Mouse (Mus musculus) layer of hippocampus, adult 8-10 months (tissue): ENCODE results near the gene Vps37c. TPM values are rescaled to one million over a fixed set of nuclear protein-coding genes. Genes with fewer than 3 reads are reported as not detected.

Experiments
- DNase-seq, 2 experiments: peaks; one replicate each; pipeline ENCODE4 v3.0.0; 2022; ENCODE audit warnings: low spot score in 2 of 2
- total RNA-seq, 4 experiments: library from RNA; stranded (reverse); gene quantifications; 2 replicates each; pipeline ENCODE4 v1.2.4; 2022

Gene Vps37c
- total RNA-seq, 4 experiments from 2014 or later, result 18.0 to 22.6 (median 20.7) TPM

DNA sequence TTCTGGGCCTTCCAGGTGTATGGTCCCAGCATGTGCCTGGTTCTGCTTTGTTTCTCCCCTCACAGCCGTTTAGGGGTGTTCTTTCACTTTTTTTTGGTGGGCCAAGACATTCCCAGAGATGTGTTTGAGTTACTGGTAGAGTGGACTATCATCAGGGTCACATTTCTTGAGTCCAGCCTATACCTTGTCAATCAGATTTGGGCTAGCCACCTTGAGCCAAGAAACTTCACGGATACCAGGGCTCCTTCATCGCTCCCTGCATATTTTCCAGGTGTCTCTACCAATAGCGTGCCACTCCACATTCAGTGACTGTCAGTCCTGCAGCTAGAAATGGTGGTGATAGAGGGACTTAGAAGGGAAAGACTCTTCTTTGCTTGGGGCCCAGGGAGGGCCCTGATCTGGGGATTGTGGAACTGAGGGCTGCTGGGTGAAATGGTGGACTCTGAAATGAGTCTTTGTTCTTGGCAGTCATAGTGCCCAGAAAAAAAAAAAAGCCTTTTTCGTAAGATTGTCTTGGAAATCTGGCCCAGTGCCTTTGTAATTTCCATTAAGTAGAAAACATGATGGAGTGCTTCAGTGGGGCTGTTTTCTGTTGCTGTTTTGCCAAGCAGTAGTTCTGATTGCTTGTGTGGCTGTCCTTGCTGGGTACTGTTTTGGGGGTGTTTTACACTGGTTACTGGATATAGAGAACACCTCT, 1.1 kb downstream of the Vps37c start:
- DNase-seq, result no peak

DNA sequence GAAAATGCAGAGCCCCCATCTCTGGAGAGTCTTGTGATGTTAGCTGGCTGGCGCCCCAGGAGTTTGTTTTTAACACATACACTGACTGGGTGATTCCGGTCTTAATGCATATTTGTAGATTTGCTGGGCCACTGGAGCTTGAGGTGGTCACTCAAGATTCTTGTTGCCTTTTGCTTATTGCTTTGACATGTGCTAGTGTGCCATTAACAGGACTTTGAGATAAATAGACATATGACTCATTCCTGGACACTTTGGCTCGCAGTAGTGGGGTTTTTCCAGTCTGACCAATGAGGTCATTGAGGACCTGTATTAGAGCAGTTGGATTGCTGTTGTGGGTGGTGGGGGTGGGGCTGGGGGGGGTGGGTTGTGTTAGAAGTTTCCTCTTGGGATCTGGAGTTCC, 1.8 kb downstream of the Vps37c start:
- DNase-seq, result no peak

- no peak for DNase-seq
Measured at GRCm38 (mm10) chr19:10691121-10691520, 2.6 kb downstream of the Vps37c start.

GRCm38 (mm10) chr19:10691660-10692059, 3.1 kb downstream of the Vps37c start:
- DNase-seq, result no peak

- no peak for DNase-seq
Measured at GRCm38 (mm10) chr19:10692361-10692760, 3.8 kb downstream of the Vps37c start.

GRCm38 (mm10) chr19:10693926-10694682, 5.6 kb downstream of the Vps37c start:
- no peak for DNase-seq

DNA sequence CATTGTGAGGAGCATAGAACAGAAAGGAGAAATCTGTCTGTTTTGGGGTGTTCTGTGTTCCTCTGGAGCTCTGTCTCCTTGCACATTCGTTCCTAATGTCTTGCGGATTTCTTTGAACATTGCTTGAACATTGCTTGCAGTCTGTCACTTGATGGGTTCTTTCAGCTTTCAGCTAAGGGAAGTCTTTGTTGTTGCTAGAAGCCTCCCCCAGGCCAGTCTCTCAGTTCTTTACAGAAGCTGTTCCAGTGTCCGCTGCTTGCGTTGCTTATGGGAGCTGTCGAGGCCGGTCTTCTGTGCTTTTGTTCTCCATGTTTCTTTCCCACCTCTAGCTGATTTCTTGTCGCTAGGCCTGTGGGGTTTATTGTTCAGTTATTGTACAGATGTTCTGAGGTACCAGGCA, 7.3 kb downstream of the Vps37c start:
- DNase-seq, result no peak

GRCm38 (mm10) chr19:10698131-10698991, 9.8 kb downstream of the Vps37c start:
- DNase-seq, result no peak

GRCm38 (mm10) chr19:10699851-10700250, 11.3 kb downstream of the Vps37c start:
- no peak for DNase-seq

DNA sequence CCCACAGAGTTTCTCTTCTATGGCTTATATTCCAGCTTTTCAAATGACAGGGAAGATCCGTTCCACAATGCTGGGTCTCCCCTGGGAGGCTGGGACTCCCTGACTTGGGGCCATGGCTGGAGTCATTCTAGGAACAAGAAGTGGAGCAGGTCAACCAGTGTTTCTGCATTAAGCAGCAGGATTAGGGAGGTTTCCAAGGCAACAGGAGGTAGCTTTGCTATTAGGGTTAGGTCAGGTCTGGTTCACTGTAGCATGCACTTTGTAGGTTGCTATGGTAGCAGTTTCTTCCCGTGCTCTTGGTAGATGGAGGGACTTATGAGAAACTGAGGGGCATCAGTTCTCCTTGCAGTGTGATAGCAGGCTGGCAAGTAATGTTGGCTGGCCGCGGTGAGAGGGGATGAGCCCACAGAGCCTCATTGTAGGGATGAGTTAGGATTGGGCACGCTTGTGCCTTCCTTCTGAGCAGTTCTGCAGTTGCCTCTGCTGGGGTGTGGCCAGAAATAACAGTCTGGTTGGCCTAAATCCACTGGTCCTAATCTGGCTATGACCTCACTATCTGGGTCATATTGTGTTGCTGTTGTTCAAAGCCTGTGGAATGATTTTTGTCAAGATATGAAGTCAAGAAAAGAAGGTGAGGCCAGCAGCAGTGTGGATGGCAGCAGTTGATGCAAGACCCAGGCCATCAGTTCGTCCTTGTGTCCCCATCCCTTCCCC, 12.6 kb downstream of the Vps37c start:
- no peak for DNase-seq

GRCm38 (mm10) chr19:10702125-10702524, 13.6 kb downstream of the Vps37c start:
- DNase-seq, result no peak

DNA sequence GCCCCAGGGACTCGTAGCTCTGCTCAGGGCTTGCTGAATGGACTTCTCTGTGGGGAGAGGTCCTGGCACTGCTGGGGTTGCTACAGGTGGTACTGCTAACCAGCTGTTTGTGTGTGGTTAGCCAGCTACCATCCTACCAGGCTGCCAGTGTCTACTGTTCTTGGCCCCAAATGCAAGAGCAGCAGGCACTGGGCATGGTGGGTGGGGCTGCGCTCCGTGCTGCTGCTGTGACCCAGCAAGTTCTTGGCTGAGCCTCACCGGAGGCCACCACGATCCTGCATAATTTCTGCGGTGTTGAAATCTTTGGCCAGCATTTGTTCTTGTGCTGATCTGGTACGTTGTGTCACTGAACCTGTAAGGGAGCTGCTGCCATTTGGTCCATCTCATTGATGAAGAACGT, 14.9 kb downstream of the Vps37c start:
- no peak for DNase-seq

DNA sequence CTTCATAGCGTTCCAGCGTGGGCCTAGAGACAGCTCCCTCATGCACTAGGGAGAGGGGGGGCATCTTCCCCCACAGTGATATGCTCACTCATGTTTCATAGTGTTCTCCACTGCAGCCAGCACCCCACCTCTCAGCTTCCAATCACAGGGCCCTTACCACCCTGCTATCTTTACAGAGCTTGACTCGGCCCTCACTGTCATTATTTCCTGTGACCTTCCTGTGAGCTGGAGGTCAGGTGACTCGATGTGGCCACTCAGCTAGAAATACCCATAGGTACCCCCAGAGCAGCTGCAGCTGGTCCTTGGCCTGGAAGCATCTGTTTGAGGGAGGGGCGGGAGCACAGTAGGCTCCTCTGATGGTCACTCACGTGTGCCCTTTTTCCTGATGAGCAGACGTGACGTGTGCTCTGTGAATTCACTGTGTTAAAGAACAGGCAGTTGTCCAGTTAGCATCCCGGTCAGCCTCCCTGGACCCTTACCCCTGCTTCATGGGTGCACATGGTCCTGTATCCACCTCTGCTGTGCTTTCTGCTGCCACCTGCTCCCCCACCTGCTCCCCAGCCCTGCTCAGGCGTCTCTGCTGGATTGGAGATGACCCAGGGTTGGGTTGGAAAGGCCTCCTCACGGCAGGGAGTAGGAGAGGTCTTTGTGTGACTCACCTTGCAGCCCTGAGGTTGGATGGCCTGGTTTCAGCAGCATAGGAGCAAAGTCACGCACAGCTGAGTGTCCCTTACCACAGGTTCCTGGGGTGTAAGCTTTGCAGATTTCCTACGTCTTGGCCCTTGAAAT, 18.7 kb downstream of the Vps37c start:
- DNase-seq, result no peak

- DNase-seq, result no peak
Measured at GRCm38 (mm10) chr19:10707881-10708280, 19.3 kb downstream of the Vps37c start.

DNA sequence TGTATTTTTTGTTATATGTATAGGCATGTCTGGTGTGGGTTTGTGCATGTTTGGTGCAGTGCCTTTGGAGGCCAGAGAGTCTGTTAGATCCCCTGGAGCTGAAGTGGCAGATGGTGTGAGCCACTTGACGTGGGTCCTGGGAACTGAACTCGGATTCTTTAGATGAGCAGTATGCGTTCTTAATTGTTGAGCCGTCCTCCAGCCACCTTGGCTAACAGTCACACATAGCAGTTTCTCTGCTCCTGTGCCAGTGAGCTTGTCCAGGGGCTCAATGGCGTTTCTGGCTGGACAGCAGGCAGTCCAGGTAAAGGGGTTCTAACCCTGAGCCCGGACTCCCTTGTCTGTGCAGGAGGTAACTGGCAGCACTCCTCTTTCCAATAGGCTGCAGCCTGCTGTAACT, 20.4 kb downstream of the Vps37c start:
- no peak for DNase-seq

DNA sequence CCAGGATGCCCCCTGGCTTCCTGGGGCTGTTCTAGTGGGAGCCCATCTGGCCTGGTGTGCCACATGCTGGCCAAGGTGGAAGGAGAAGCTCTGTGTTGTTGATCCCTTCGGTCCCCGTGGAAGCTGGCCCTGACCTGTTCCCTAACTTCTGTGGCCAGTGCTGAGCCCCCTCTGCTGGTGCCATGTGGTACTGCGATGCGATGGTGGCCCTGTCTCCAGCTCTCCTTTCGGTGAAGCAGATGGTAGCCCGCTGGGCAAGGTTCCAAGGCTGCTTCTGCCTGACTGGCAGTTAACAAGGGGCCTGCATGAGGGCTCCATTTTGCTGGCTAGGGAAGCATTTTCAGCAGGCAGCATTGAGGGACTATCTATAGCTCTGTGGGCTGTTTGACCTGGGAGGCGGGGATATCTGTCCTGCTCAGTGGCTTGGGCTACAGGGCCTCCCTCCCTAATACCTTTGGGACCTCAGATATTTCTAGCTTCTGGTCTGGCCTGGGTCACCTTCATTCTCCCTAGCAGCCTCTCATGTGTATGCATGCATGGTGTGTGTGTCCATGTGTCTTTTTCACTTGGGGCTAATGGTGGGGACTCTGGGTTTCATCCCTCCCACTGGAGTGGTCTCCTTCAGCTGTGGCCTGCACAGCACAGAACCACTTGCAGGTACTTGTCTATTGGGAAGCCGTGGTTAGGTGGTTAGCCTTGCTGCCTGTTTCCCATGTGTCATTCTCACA, 21.0 kb downstream of the Vps37c start:
- peak; percentile 96 to 100 for DNase-seq

GRCm38 (mm10) chr19:10710088-10710511, 21.6 kb downstream of the Vps37c start:
- DNase-seq, result peak; percentile 63 to 81

DNA sequence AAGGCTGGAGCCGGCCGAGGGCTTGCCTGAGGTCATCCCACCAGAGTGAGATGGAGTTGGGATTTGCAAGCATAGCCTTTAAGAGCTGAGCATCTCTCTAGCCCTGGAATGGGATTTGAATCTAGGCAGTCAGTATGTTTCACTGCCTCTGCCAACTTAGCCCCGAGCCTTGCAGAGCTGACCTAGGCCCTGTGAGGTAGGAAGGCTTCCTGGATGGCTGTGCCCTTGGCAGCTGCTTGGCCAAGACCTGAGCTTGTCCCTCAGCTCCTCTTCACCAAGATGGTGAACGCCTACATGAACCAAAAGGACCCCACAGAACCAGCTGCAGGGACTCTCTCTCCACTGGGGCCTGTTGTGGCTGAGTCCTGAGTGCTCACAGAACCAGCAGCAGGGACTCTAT, 22.2 kb downstream of the Vps37c start:
- no peak for DNase-seq

DNA sequence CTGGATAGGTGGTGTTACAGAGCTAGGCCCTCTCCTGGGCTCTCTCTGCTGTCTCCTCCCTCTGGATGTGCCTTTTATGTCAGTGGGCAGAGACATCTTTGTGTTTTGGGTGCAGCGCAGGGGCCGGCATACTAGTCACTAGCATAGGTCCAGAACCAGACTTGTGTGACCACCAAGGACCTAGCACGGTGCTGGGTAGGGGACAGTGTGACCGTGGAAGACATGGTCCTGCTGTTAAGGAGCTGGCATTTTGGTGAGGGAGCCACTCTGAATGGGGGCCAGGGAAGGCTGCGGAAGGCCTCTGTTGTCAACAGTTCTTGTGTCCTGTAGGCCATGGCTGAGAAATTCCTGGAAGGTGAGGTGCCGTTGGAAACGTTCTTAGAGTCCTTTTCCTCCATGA, 23.7 kb downstream of the Vps37c start:
- no peak for DNase-seq

- DNase-seq, result no peak
Measured at GRCm38 (mm10) chr19:10712646-10713045, 24.1 kb downstream of the Vps37c start.
